Mouse (Mus musculus) cortical plate, adult 2 months (tissue): ENCODE measurements at regions not wholly inside any gene's neighbourhood (a gene's known extent, or its start where the extent isn't known, plus 50 kb on each side); places are given as distances from the start of the nearest gene placed in this dataset.

Source experiments
- CTCF ChIP-seq: fragments of 200-500 bp; IDR thresholded peaks from 2 replicates; pipeline ENCODE4 v1.5.1; 2011; ENCODE audit warnings: mild to moderate bottlenecking, control low read depth, low read length; ENCODE audit not compliant: insufficient read depth; ENCODE audit errors: extremely low read depth
- POLR2A ChIP-seq: fragments of 200-500 bp; IDR thresholded peaks from 2 replicates; pipeline ENCODE4 v1.6.1; 2011; ENCODE audit warnings: mild to moderate bottlenecking, low read length, control low read depth; ENCODE audit not compliant: insufficient read depth; ENCODE audit errors: extremely low read depth

- TF ChIP-seq CTCF (no peak), POLR2A (no peak)
Measured at GRCm38 (mm10) chr7:136142832-136143231, 426.7 kb upstream of the Mki67 start.
